Mouse (Mus musculus): ENCODE results near the gene Sox5. TPM values are rescaled to one million over a fixed set of nuclear protein-coding genes. Genes with fewer than 3 reads are reported as not detected.

The Sox5 gene
- polyA plus RNA-seq, 1 experiment from 2014 or later = 4.9 TPM

DNA sequence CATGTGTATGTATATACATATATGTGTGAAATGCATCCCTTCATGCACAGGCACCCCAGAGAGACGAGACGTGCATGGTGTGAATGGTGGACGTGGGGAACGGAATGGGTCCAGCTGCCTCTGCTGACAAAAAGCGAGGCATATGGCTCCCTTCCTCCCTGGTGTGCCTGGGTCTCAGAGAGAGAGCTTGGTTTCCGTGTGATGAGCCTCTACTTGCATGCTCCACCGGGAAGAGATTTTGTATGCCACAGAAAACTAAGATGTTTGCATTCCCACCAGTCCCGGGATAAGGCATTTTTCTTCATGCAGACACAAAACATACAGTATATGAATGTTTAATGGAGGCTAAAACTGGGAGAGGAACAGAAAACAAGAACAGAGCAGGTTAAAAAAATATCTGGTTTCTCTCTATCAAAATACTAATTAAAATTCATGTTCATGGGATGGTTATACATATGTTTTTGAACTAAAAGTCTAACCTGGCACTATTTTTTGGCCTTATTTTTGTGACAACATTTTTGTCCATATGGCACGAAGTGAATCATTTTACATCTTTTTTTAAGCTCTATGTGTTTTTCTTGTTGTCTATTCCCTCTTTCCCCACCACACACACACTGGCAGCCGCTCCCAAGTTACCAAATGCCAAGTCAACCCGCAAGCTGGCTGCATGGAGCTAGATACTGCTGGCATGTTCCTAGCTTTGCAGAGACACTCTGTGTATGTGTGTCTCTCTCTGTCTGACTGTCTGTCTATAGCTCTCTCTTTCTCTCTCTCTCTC is 329.4 kb downstream of the Sox5 start:
- ATAC-seq (ENCODE audit: low read depth) (no peak), DNase-seq (no peak)
- WGBS (ENCODE audit: insufficient replicate concordance) = 68% methylated on average over 11 of the region's 11 CpGs
- no peaks in the 10 kb centered on the region for H3K36me3 ChIP-seq
- no peak overlapping the region for H3K27ac ChIP-seq
- H3K4me1 ChIP-seq (replicated peaks) = no peaks in the 10 kb centered on the region
- H3K4me3 ChIP-seq (replicated peaks) = no peak overlapping the region
- H3K9me3 ChIP-seq (replicated peaks) = no peaks in the 10 kb centered on the region
- no peak overlapping the region for H3K4me2 ChIP-seq
- H3K9ac ChIP-seq = no peak overlapping the region
- no peaks in the 10 kb centered on the region for H3K27me3 ChIP-seq

DNA sequence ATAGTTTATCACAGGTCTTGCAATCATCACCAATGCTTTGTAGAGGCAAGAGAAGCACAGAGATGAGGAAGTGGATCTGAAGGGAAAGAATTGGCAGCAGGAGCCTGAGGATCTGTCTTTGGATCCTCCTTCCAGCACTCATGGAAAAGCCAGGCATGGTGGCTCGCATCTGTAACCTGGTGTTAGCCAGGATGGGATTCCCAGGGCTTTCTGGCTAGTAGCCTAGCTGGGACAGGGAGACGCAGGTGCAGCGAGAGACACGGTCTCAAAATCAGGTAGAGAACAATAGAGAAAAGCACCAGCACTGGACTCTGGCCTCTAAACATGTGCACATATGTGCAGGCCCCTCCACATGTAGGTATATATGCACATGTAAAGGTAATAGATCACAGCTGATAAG is 330.1 kb downstream of the Sox5 start:
- 75% methylated on average over 4 of the region's 4 CpGs for WGBS (ENCODE audit: insufficient replicate concordance)
- no peak overlapping the region for H3K4me2 ChIP-seq
- H3K4me3 ChIP-seq (replicated peaks) = no peak overlapping the region
- no peak for DNase-seq
- H3K27ac ChIP-seq = no peak overlapping the region
- ATAC-seq (ENCODE audit: low read depth) = no peak
- no peaks in the 10 kb centered on the region for H3K9me3 ChIP-seq (replicated peaks)
- no peaks in the 10 kb centered on the region for H3K36me3 ChIP-seq
- no peak overlapping the region for H3K9ac ChIP-seq
- H3K4me1 ChIP-seq (replicated peaks) = no peaks in the 10 kb centered on the region
- no peaks in the 10 kb centered on the region for H3K27me3 ChIP-seq

DNA sequence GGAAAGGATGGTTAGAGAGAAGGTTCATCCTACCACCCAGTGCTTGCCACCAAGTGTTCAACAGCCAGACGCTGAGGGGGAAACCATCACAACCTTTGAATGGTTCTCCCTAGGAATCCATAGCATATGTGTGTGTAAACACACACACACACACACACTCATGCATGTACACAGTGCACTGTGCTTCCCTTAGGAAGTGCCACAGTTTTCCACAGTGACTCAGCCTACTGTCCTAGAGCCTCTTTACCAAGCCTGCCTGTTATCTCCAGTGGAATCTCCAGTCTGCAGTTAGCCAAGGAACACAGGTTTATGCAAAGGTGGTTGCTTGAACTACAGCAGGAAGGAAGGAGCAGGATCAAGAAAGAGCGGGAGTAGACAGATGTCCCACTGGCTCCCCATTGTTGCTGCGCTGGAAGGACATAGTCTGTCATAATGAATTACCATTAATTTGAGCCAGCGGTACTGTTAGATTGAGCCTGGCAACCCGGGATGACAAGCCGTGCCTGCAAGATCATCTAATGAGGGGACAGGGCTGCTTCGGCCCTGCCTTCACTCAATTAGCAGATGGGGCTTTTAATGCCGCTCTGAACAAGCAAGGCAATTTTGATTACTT is 335.9 kb downstream of the Sox5 start:
- Histone ChIP-seq H3K4me2 (no peak overlapping the region), H3K27ac (no peak overlapping the region), H3K4me3 (replicated peaks) (no peak overlapping the region), H3K36me3 (no peaks in the 10 kb centered on the region), H3K9ac (no peak overlapping the region), H3K4me1 (replicated peaks) (no peaks in the 10 kb centered on the region), H3K9me3 (replicated peaks) (no peaks in the 10 kb centered on the region), H3K27me3 (no peaks in the 10 kb centered on the region)
- WGBS (ENCODE audit: insufficient replicate concordance) = 72% methylated on average over 8 of the region's 8 CpGs
- DNase-seq = no peak
- ATAC-seq (ENCODE audit: low read depth) = no peak

DNA sequence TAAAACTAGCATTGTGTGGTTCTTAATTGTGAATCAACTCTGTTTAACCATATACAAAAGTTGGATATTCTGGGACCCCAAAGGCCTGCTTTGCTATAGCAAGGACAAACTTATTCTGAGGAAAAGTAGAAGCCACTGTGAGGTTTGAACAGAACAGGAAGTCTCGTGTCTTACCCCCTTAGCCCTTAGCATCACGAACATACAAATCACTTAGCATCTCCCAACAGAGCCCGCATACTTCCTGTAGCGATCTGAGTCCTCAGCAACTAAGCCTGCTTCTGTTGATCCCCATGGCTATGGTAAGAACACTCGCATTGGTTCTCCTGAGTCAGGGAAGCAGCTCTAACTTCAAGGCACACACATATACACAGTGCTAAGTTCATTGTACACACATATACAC is 337.4 kb downstream of the Sox5 start:
- 50% methylated on average over 5 of the region's 5 CpGs for WGBS (ENCODE audit: insufficient replicate concordance)
- Histone ChIP-seq H3K4me1 (replicated peaks) (no peaks in the 10 kb centered on the region), H3K9ac (no peak overlapping the region), H3K27me3 (no peaks in the 10 kb centered on the region), H3K4me3 (replicated peaks) (no peak overlapping the region), H3K27ac (no peak overlapping the region), H3K36me3 (no peaks in the 10 kb centered on the region), H3K9me3 (replicated peaks) (no peaks in the 10 kb centered on the region), H3K4me2 (no peak overlapping the region)
- ATAC-seq (ENCODE audit: low read depth) (no peak), DNase-seq (no peak)

DNA sequence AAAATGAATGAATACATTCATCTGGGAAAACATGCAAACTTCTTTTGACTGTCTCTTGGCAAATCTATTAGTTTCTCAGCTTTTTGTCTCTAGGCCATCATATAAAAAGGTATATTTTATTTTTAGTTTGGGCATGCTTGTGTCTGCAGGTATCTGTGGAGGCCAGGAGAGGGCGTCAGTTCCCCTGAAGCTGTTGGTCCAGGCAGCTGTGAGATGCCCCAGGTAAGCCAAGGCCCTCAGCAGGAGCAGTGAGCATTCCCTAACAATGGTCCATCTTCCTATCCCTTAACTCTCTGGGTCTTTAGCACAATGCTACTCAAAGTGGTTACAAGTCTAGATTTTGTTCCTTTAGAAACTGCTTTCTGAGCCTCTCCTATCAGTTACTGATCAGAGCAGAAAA is 338.1 kb downstream of the Sox5 start:
- Histone ChIP-seq H3K27ac (no peak overlapping the region), H3K36me3 (no peaks in the 10 kb centered on the region), H3K9ac (no peak overlapping the region), H3K9me3 (replicated peaks) (no peaks in the 10 kb centered on the region), H3K4me3 (replicated peaks) (no peak overlapping the region), H3K4me1 (replicated peaks) (no peaks in the 10 kb centered on the region), H3K27me3 (no peaks in the 10 kb centered on the region), H3K4me2 (no peak overlapping the region)
- ATAC-seq (ENCODE audit: low read depth) (no peak), DNase-seq (no peak)
- 38% methylated on average over 1 of the region's 1 CpGs for WGBS (ENCODE audit: insufficient replicate concordance)

DNA sequence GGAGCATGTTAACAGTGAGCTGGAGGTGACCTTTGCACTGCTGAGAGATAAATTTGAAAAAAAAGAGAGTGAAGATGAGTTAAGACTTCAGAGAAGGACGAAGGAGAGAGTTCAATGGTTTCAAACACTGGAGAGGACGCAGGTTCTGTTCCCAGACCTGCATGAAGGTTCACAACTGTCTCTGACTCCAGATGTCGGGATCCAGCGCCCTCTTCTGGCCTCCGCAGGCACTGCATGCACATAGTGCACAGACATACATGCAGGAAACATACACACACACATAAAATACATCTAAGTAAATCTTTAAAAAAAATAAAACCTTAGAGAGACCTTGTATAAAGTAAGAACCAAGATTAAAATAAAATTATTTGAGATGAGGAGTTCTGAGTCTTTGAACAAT is 352.5 kb downstream of the Sox5 start:
- H3K27me3 ChIP-seq = no peaks in the 10 kb centered on the region
- H3K9ac ChIP-seq = no peak overlapping the region
- H3K9me3 ChIP-seq (replicated peaks) = no peaks in the 10 kb centered on the region
- DNase-seq (no peak), ATAC-seq (ENCODE audit: low read depth) (no peak)
- H3K4me1 ChIP-seq (replicated peaks) = no peaks in the 10 kb centered on the region
- no peak overlapping the region for H3K27ac ChIP-seq
- H3K4me2 ChIP-seq = no peak overlapping the region
- no peak overlapping the region for H3K4me3 ChIP-seq (replicated peaks)
- 49% methylated on average over 5 of the region's 5 CpGs for WGBS (ENCODE audit: insufficient replicate concordance)
- no peaks in the 10 kb centered on the region for H3K36me3 ChIP-seq

DNA sequence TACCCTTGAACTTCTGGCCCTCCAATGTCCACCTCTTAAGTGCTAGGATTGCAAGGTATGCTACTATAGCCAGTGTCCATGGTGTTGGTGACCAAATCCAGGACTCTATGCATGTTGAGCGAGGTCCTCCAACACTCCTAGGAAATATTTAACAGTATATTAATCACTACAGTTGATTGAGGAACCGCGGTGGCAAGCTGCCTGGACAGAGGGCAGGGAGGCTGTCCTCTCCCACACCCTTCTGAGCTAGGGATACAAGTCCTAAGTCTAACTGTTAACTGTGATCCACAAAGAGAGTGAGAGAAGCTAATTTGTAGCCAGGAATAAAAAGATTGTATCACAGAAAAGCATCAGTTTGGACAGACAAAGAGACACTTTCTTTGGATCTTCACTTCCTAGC is 373.7 kb downstream of the Sox5 start:
- Histone ChIP-seq H3K9me3 (replicated peaks) (no peaks in the 10 kb centered on the region), H3K27ac (no peak overlapping the region), H3K36me3 (no peaks in the 10 kb centered on the region), H3K4me2 (no peak overlapping the region), H3K27me3 (no peaks in the 10 kb centered on the region), H3K4me3 (replicated peaks) (no peak overlapping the region), H3K9ac (no peak overlapping the region), H3K4me1 (replicated peaks) (no peaks in the 10 kb centered on the region)
- ATAC-seq (ENCODE audit: low read depth) (no peak), DNase-seq (no peak)
- 69% methylated on average over 3 of the region's 3 CpGs for WGBS (ENCODE audit: insufficient replicate concordance)

DNA sequence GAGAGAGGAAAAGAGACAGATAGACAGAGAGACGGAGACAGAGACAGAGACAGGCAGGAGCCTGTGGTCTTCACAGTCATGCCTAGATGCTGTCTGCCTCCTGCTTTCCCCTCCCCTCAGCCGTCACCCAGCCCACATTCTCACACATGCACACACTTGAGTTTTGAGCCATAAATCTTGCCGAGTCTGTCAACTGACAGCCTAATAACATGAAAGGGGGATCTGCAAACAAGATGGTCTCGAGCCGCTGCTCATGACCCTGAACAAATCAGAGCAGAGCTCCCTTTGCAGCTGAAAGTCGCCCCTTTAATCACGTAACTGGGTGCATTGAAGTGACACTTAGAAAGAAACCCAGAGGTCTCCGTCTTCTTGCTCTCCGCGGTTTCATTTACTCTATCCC is 383.7 kb downstream of the Sox5 start:
- no peak for DNase-seq
- H3K4me3 ChIP-seq (replicated peaks) = no peak overlapping the region
- no peaks in the 10 kb centered on the region for H3K36me3 ChIP-seq
- no peaks in the 10 kb centered on the region for H3K4me1 ChIP-seq (replicated peaks)
- no peak overlapping the region for H3K27ac ChIP-seq
- 58% methylated on average over 10 of the region's 10 CpGs for WGBS (ENCODE audit: insufficient replicate concordance)
- no peak overlapping the region for H3K9ac ChIP-seq
- H3K4me2 ChIP-seq = no peak overlapping the region
- no peak for ATAC-seq (ENCODE audit: low read depth)
- H3K9me3 ChIP-seq (replicated peaks) = no peaks in the 10 kb centered on the region
- H3K27me3 ChIP-seq = no peaks in the 10 kb centered on the region

DNA sequence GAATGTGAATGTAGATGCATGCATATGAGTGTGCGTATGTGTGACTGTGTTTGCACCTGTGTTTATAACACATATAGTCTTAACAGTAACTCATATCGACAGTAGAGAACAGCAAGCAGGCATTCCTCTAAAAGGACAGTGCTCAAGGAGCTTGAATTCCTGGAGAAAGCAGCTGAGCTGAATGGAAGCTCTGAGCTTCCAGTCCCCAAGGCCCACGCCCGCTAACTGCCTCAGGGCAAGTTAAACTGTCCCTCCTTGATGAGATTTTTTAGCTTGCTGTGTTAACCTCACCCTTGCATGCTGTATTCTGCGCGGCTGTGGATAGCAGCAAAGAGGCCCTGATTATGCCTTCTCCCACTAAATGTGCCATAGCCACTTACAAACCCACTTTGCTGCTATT is 388.6 kb downstream of the Sox5 start:
- Histone ChIP-seq H3K9ac (no peak overlapping the region), H3K4me1 (replicated peaks) (no peaks in the 10 kb centered on the region), H3K4me2 (no peak overlapping the region), H3K9me3 (replicated peaks) (no peaks in the 10 kb centered on the region), H3K27me3 (no peaks in the 10 kb centered on the region), H3K4me3 (replicated peaks) (no peak overlapping the region), H3K36me3 (no peaks in the 10 kb centered on the region), H3K27ac (no peak overlapping the region)
- ATAC-seq (ENCODE audit: low read depth) = no peak
- no peak for DNase-seq
- 70% methylated on average over 6 of the region's 6 CpGs for WGBS (ENCODE audit: insufficient replicate concordance)

DNA sequence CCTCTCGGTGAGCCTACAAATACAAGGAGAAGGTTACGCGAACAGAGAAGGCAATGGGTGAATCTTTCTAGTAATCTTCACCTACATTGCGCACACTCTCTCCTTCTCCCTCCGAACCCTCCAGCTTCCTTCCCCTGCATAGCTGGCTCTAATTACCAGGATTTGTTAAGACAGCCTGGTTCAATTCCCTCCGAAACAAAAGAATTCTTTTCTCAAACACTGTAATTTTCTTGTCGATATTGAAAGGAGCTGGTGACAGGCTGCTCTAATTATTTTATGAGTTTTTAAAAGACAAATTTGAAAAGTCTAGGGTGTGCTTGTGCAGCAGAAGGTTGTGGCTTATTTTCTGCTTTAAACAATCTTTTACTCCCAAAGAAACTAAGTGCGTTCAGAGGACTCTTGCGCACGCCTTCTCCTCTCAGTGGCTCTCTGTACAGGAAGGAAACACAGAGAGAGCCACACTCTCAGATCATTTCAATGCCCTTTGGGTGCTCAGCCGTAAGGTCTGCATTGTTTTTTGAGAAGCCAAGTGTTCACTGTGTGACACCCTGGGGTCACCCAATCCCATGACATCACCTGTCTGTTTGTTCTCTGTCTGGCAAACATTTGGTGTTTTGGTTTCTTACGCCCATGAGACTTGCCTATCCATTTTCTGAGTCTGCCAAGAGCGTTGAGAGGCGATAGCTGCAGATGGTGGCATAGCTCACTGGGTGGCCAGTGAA is 392.3 kb downstream of the Sox5 start:
- no peak for ATAC-seq (ENCODE audit: low read depth)
- no peak overlapping the region for H3K9ac ChIP-seq
- no peaks in the 10 kb centered on the region for H3K27me3 ChIP-seq
- H3K4me3 ChIP-seq (replicated peaks) = no peak overlapping the region
- H3K27ac ChIP-seq = no peak overlapping the region
- WGBS (ENCODE audit: insufficient replicate concordance) = 73% methylated on average over 14 of the region's 14 CpGs
- no peaks in the 10 kb centered on the region for H3K36me3 ChIP-seq
- DNase-seq = no peak
- H3K4me2 ChIP-seq = no peak overlapping the region
- no peaks in the 10 kb centered on the region for H3K9me3 ChIP-seq (replicated peaks)
- H3K4me1 ChIP-seq (replicated peaks) = no peaks in the 10 kb centered on the region

DNA sequence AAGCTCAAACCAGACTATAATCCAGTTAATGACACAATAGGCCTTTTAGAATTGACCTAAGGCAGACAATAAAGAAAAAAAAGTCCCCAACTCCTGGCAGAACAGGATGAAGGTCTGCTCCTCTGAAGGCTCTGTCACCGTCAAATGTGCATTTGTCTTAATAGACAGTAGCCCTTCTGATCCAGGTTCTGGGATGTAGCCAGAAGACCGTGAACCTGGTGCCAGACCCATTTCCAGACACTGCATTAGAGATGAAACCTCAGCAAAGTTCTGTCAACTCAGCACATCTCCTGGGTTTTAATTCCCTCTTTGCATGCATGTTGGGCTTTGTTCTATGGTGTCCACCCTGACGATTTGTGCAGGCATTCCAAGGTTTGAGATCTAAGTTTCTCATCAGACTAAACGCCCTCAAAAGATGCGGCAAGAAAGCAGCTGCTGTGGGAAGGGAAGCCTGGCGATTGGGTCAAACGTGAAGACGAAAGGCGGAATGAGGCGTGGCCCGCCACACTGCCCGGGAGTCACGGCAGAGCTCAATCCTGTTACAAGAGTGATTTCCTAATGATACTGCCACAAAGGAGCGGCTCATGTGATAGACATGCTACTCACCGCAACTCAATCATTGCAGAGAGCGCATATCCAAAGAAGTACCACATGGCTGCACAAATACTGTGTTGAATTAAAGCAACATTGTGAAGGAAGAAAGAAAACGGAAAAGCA is 394.1 kb downstream of the Sox5 start:
- no peak overlapping the region for H3K4me2 ChIP-seq
- H3K4me1 ChIP-seq (replicated peaks) = no peaks in the 10 kb centered on the region
- no peaks in the 10 kb centered on the region for H3K9me3 ChIP-seq (replicated peaks)
- WGBS (ENCODE audit: insufficient replicate concordance) = 60% methylated on average over 17 of the region's 17 CpGs
- no peak for DNase-seq
- H3K36me3 ChIP-seq = no peaks in the 10 kb centered on the region
- H3K9ac ChIP-seq = no peak overlapping the region
- no peak overlapping the region for H3K4me3 ChIP-seq (replicated peaks)
- H3K27me3 ChIP-seq = no peaks in the 10 kb centered on the region
- ATAC-seq (ENCODE audit: low read depth) = no peak
- H3K27ac ChIP-seq = no peak overlapping the region
